Mouse (Mus musculus) C2C12 (cell line): ENCODE data around the gene Brap. TPM values are rescaled to one million over a fixed set of nuclear protein-coding genes. Genes with fewer than 3 reads are reported as not detected.

ENCODE experiments used
- H3K27me3 ChIP-seq: one replicate; pipeline ENCODE4 v1.6.1; 2011; ENCODE audit not compliant: control insufficient read depth, insufficient read depth, insufficient read length
- H3K36me3 ChIP-seq: one replicate; pipeline ENCODE4 v1.6.1; 2011; ENCODE audit not compliant: control insufficient read depth, insufficient read depth
- H3K4me3 ChIP-seq: one replicate; pipeline ENCODE4 v1.5.1; 2011; ENCODE audit warnings: mild to moderate bottlenecking, control low read depth; ENCODE audit not compliant: poor library complexity, insufficient read depth, severe bottlenecking
- H3K79me2 ChIP-seq: one replicate; pipeline ENCODE4 v1.6.1; 2011; ENCODE audit not compliant: control insufficient read depth, insufficient read depth
- H3K79me3 ChIP-seq: one replicate; pipeline ENCODE4 v1.6.1; 2011; ENCODE audit warnings: low read depth, control low read depth
- H3ac ChIP-seq: one replicate; pipeline ENCODE3; 2011; ENCODE audit warnings: low read depth; ENCODE audit not compliant: control insufficient read depth, insufficient read length
- CEBPB ChIP-seq: IDR thresholded peaks from one replicate; pipeline ENCODE4 v1.6.1; 2011; ENCODE audit warnings: low read depth, mild to moderate bottlenecking, control low read depth, moderate library complexity
- CTCF ChIP-seq: IDR thresholded peaks from one replicate; pipeline ENCODE4 v1.5.1; 2011; ENCODE audit not compliant: control insufficient read depth, insufficient read depth, insufficient read length
- FOSL1 ChIP-seq: IDR thresholded peaks from one replicate; pipeline ENCODE4 v1.8.0; 2011; ENCODE audit warnings: mild to moderate bottlenecking, low read length; ENCODE audit not compliant: poor library complexity, insufficient read depth, severe bottlenecking
- MAX ChIP-seq: IDR thresholded peaks from one replicate; pipeline ENCODE4 v1.6.1; 2011; ENCODE audit warnings: mild to moderate bottlenecking, control low read depth
- MYOD1 ChIP-seq: IDR thresholded peaks from one replicate; pipeline ENCODE4 v1.6.1; 2011; ENCODE audit warnings: low read depth; ENCODE audit not compliant: control insufficient read depth, insufficient read length
- MYOG ChIP-seq: IDR thresholded peaks from one replicate; pipeline ENCODE4 v1.6.1; 2011; ENCODE audit not compliant: control insufficient read depth, insufficient read length; ENCODE audit errors: extremely low read depth
- USF1 ChIP-seq: IDR thresholded peaks from one replicate; pipeline ENCODE4 v1.6.1; 2011; ENCODE audit warnings: low read depth, mild to moderate bottlenecking, control low read depth, moderate library complexity
- polyA plus RNA-seq: library from polyadenylated mRNA; unstranded; fragments of >200 nt; fragmentation: generic; extraction: Trizol; gene quantifications from one replicate; pipeline ENCODE4 v1.2.1, GENCODE M21; 2012; ENCODE audit warnings: missing spikeins

The Brap gene
- polyA plus RNA-seq, 1 experiment: 31.7 TPM

DNA sequence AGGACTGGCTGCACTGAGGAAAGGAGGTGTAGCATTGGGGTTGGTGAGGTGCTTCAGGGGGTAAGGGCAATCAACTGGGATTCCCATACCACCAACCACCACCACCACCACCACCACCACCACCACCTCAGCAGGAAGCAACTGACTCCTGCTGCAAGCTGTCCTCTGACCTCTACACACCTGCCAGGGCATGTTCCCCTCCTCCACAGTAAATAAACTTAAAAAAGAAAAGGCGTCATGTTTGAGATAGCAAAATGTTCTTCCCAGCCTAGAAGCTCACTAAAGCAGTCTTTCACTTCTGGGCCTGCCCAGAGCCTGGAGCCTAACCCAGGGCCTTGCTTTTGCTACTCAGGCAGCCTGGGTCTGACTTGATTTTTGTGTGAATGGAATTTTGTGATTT lies 54.0 kb downstream of the Brap start:
- H3K79me2 ChIP-seq: peaks cover 74% of the 10 kb centered on the region
- H3ac ChIP-seq: no peak overlapping the region
- peaks cover 72% of the 10 kb centered on the region for H3K79me3 ChIP-seq
- no peak overlapping the region for H3K4me3 ChIP-seq
- no peaks in the 10 kb centered on the region for H3K27me3 ChIP-seq
- H3K36me3 ChIP-seq: peaks cover 9% of the 10 kb centered on the region
- TF ChIP-seq MYOG: no peak
- TF ChIP-seq CTCF: no peak
- TF ChIP-seq FOSL1: no peak
- TF ChIP-seq MAX: no peak
- TF ChIP-seq CEBPB: no peak
- no peak for TF ChIP-seq USF1
- TF ChIP-seq MYOD1: no peak

- Histone ChIP-seq H3K27me3 (no peaks in the 10 kb centered on the region), H3K4me3 (no peak overlapping the region), H3K79me3 (peaks cover 78% of the 10 kb centered on the region), H3K79me2 (peaks cover 80% of the 10 kb centered on the region), H3ac (no peak overlapping the region), H3K36me3 (peaks cover 9% of the 10 kb centered on the region)
- TF ChIP-seq CEBPB (no peak), MAX (no peak), USF1 (no peak), FOSL1 (no peak), MYOD1 (no peak), CTCF (no peak), MYOG (no peak)
Observed at GRCm38 (mm10) chr5:121714928-121715327, 54.6 kb downstream of the Brap start.

DNA sequence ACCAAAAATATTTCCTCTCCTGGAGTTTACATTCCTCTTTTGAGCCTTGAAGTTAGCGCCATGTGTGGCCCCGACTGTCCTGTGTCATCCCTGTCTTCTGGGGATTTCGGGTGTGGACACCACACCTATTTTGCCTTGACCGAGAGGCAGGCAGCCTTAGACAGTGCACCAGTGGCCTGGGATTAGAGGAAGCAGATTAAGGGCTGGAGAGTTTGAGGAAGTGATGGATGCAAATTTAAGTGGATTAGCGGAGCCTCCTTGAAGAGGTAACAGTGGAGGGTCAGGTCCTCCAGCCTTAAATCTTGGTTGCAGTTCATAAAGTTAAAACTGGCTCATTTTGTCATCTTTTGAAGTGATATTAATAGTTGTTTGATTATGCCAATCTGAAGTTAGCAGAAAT lies 58.1 kb downstream of the Brap start:
- Histone ChIP-seq H3K4me3 (no peak overlapping the region), H3K79me3 (peaks cover 95% of the 10 kb centered on the region), H3ac (no peak overlapping the region), H3K27me3 (no peaks in the 10 kb centered on the region), H3K79me2 (peaks cover 100% of the 10 kb centered on the region), H3K36me3 (peaks cover 9% of the 10 kb centered on the region)
- TF ChIP-seq USF1: no peak
- TF ChIP-seq FOSL1: no peak
- TF ChIP-seq MYOG: no peak
- TF ChIP-seq CTCF: no peak
- no peak for TF ChIP-seq MYOD1
- no peak for TF ChIP-seq CEBPB
- no peak for TF ChIP-seq MAX

DNA sequence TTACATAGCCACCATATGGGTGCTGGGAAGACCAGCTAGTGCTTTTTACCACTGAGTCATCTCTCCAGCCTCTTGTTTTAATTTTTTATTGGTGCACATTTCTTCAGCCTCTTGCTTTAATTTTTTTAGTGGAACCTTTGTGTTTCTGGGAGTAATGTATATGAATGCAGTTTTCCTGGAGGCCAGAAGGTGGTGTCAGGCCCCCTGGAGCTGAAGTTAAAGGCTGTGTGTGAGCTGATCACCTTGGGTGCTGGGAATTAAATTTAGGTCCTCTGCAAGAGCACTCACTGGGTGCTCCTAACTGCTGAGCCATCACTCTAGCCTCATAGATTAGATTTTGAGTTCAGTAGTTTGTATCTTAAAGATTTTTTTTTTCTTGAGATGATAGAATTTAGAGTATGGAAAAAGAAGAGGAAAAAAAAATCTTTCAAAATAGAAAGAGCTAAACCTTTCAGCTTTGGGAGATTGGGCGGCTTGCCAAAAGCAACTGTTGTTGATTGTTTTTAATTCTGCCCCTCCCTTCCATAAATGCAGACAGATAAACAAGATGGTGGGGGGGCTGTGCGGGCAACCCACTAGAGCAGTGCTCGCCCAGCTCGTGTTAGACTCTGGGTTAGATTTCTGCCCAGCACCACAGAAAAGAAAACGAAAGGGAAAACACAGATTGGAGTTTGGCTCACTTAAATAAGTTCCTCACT lies 60.7 kb downstream of the Brap start:
- peaks cover 9% of the 10 kb centered on the region for H3K36me3 ChIP-seq
- H3ac ChIP-seq: no peak overlapping the region
- no peaks in the 10 kb centered on the region for H3K27me3 ChIP-seq
- TF ChIP-seq MYOD1: no peak
- TF ChIP-seq FOSL1: no peak
- H3K4me3 ChIP-seq: no peak overlapping the region
- H3K79me2 ChIP-seq: peaks cover 100% of the 10 kb centered on the region
- peaks cover 93% of the 10 kb centered on the region for H3K79me3 ChIP-seq

- Histone ChIP-seq H3K79me3 (peaks cover 91% of the 10 kb centered on the region), H3K27me3 (no peaks in the 10 kb centered on the region), H3K79me2 (peaks cover 100% of the 10 kb centered on the region), H3K36me3 (peaks cover 8% of the 10 kb centered on the region), H3K4me3 (no peak overlapping the region), H3ac (no peak overlapping the region)
- TF ChIP-seq MYOD1: no peak
- no peak for TF ChIP-seq MYOG
- TF ChIP-seq USF1: no peak
- no peak for TF ChIP-seq FOSL1
- TF ChIP-seq MAX: no peak
- no peak for TF ChIP-seq CTCF
- TF ChIP-seq CEBPB: no peak
Observed at GRCm38 (mm10) chr5:121721841-121722240, 61.5 kb downstream of the Brap start.

- Histone ChIP-seq H3K79me2 (peaks cover 100% of the 10 kb centered on the region), H3K79me3 (peaks cover 90% of the 10 kb centered on the region), H3ac (no peak overlapping the region), H3K4me3 (no peak overlapping the region), H3K27me3 (no peaks in the 10 kb centered on the region), H3K36me3 (peaks cover 8% of the 10 kb centered on the region)
- TF ChIP-seq USF1: no peak
- TF ChIP-seq MYOG: no peak
- TF ChIP-seq CTCF: no peak
- TF ChIP-seq CEBPB: no peak
- no peak for TF ChIP-seq MYOD1
- no peak for TF ChIP-seq FOSL1
- TF ChIP-seq MAX: no peak
Observed at GRCm38 (mm10) chr5:121724678-121725077, 64.3 kb downstream of the Brap start.
